Mouse (Mus musculus) 3T3-L1 (cell line): ENCODE measurements at regions not wholly inside any gene's neighbourhood (a gene's known extent, or its start where the extent isn't known, plus 50 kb on each side); places are given as distances from the start of the nearest gene placed in this dataset.
"Not testable (repeated sequence)": the region's sequence is repeated elsewhere in the genome, so short reads cannot be mapped to it uniquely, and the experiment has no call there.

Experiments used
- DNase-seq: peaks from one replicate; pipeline ENCODE4 v3.0.0-alpha.2; 2015; ENCODE audit warnings: low read depth, low spot score

GRCm38 (mm10) chr12:65325347-65325746 lies 100.0 kb downstream of the Wdr20rt start:
- DNase-seq = no peak

- no peak for DNase-seq
Measured at GRCm38 (mm10) chr12:65328532-65328931, 103.2 kb downstream of the Wdr20rt start.

DNA sequence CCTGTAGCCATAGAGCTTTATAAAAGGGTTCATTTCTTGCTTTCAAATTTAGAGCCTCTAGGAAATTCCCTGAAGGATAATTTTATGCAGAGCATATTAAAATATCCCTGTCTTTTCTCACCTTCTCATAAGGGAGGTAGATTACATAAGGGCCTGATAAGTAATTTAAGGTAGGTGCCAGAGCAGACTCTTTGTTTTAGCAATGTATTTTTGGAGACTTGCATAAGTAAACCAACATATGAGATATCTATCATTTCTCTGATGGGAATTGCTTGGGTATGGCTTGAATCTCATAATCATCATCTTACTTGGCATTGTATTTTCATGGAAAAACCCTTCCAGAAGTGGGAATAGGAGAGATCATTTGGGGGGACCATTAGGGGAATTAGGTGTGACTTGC lies 104.4 kb downstream of the Wdr20rt start:
- no peak for DNase-seq

- no peak for DNase-seq
Measured at GRCm38 (mm10) chr12:65340009-65340408, 114.7 kb downstream of the Wdr20rt start.

DNA sequence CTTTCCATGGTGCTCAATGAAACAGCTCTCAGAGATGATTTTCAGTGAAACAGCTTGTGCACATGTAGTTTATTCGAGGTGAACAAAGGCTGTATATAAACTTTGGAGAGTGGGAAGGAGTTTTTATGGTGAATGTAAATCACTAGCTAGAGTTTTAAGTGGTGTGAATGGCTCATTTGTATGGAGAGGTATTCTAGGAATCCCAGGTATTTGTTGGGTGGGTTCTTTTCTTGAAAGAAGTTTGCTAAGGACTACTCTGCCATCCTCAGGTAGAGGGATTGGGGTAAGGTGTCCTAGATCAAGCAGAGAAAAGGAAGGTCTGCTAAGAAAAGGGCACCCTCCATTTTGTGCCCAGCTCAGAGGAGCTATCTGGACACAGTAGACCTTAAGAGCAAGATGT lies 121.9 kb downstream of the Wdr20rt start:
- no peak for DNase-seq

DNA sequence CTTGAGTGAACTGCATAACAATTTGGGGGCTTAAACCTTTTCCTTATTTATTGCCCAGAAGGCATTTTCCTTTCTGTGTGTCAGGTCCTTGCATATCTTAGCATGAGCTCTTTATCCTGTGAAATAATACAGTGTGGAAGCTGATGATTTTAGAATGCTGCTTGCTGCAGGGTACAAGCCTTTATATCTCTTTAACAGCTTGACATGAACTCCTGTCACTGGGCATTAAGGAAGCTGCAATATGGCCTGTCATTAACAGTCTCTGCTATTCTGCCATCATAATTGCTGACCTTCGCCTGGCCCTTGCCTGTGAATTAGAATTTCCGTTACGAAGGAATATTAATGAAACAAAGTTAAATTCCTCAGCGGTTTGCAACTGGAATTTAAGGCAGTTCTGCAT lies 124.2 kb downstream of the Wdr20rt start:
- DNase-seq = no peak

GRCm38 (mm10) chr12:65364179-65364578 lies 138.9 kb downstream of the Wdr20rt start:
- DNase-seq = no peak

- DNase-seq = no peak
Measured at GRCm38 (mm10) chr12:65367334-65367733, 142.0 kb downstream of the Wdr20rt start.

GRCm38 (mm10) chr12:65367866-65368419 lies 142.6 kb downstream of the Wdr20rt start:
- no peak for DNase-seq

- DNase-seq = no peak
Measured at GRCm38 (mm10) chr12:65371650-65372049, 146.3 kb downstream of the Wdr20rt start.

GRCm38 (mm10) chr12:65379321-65379720 lies 154.0 kb downstream of the Wdr20rt start:
- no peak for DNase-seq

DNA sequence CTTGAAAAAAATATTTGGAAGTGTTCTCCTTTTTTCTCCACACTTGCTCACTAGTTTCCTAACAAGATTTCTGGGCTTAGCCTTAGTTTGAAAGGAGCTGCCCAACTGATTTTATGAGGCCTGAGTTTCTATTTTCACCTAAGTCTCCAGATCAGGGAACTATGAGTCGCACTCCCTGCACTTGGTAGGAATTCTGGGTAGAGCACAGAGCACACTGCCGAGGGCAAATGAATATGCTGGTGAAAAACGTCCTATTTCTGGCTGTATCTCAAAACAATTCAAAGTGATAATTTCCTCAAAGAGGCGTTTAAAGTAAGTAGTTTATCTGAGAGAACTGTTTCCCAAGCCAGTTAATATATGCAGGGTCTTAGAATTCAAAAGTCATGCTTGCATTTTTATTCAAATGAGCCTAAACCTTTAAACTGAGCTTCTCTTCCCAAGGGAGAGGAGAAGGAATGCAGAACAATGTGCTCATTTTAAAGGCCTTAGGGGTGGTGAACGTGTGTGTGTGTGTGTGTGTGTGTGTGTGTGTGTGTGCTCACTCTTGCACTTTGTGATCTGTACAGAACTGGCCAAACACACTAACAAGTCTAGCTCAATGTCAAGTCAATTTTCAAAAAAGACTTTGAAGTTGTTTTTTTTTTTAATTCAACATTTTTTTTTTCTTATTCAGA lies 156.9 kb downstream of the Wdr20rt start:
- DNase-seq = no peak

- not testable (repeated sequence) for DNase-seq
Measured at GRCm38 (mm10) chr12:65382796-65383195, 157.5 kb downstream of the Wdr20rt start.

DNA sequence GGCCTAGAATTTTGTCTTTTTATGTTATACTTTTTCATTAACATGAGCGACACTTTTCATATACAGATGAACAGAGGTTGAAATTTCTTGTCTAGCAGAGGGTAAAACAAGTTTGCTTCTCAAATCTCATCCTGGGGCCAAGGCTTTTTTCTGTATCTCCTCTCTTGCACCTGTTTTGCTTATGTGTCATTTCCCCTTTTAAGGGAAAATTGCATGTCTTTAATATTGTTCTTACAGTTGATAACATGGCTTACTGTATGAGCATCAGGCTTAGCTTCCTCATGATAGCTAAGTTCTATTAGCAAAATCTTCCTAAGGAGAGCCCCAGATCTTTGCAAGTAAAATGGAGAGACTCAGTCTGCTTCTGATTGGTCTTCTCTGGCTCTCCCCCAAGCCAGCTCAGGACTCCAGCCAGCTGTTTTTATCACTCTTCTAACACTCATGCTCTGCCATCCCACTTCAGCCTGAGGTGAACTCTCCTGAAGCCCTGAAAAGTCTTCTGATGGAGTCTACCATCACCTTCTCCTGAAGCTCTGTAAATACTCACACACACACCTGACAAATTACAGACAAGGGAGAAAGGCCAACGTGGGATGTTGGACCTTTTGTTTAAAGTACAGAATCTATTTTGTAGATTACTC lies 160.8 kb downstream of the Wdr20rt start:
- no peak for DNase-seq

GRCm38 (mm10) chr12:65387042-65387441 lies 161.7 kb downstream of the Wdr20rt start:
- no peak for DNase-seq

DNA sequence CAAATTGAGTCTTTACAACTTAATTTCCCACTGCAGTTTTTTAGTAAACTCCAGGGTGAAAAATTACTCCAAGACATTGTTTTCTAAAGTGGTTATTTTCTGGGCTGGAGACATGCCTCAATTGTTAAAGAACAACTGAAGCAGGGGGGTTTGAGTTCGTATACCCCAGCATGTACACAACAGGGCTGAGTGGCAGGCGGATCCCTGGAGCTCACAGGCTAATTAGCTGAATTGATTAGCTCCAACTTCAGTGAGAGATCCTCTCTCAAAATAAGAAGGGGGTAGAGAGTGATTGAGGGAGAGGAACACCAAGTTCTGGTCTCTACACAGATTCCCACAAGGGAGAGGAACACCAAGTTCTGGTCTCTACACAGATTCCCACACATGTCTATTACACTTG lies 164.2 kb downstream of the Wdr20rt start:
- DNase-seq = no peak

- no peak for DNase-seq
Measured at GRCm38 (mm10) chr12:65390330-65390729, 165.0 kb downstream of the Wdr20rt start.

- DNase-seq = peak; percentile 3
Measured at GRCm38 (mm10) chr12:65401728-65402419, 176.6 kb downstream of the Wdr20rt start.

DNA sequence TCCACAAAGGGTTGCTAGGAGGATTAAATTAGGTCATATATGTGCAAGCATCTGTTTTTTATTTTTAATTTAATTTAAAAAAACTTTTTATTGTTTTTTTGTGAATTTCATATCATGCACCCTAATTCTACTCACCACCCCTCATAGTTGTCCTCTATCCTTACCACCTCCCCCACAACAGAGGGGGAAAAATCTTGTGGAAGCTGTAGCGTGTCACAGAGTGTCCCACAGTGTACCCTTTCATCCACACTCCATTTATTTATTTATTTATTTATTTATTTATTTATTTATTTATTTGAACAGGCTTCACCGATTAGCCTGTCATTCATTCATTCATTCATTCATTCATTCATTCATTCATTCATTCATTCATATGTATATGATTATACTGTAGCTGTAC lies 177.8 kb downstream of the Wdr20rt start:
- no peak for DNase-seq

DNA sequence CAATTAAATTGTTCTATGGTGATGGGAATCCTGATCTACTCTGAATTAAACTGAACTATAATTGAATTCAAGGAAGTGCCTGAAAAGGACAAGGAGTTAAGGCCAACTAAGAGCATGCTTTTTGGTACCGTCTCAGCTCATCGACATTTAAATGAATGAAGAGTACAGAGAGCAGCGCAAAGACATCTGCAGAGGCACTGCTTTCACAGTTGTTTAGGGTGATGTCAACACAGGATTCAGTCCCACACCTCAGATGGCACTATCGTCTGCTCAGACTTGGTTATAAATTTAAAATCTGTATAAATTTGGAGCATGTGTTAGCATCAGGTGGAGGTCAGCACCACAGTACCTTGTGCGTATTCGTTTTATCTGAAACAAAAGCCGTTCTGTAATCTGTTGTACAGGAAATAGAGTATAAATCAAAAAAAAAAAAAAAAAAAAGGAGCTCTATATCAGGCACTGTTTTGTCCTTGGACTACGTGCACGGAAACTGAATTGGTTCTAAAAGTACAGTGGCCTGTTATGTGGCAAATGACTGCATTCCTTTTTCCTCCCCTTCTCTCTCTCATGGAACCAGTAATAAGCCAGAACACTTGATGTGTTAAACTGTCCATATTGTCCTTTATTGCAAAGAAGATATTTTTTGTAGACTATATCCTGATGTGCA lies 187.8 kb downstream of the Wdr20rt start:
- DNase-seq = no peak

DNA sequence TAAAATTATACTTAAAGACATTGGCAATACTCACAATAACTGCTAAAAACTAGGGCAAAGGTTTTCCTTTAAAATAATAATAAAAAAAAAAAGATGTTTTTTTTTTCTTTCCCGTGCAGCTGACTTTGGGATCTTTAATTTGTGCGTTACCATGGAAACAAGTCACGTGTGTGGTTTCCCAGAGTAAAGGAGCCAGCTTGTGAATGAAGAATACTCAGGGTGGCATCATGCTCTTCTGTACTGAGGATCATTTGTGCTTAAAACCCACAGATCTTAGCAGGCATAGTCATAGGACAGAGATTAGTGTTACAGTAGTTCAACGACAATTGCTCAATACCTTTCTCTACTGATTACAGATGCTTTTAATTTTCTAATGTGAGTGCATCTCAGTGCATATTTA lies 189.1 kb downstream of the Wdr20rt start:
- no peak for DNase-seq

DNA sequence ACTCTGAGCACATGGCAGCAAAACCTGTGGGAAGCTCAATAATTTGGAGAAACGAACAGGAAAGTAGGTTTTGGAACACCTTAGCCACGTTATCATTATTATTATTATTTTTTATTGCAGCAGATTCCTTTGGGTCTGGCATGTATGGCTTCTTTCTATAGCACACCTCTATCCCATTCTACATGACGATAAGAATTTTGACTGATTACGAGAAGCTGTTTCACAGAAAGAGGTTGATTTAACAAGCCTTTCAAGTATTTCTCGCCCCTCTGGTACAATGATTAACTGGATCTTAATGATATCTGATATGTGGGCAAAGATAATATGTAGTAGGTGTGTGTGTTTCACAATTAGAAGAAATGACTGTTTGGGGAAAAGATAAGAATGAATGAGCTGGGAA lies 191.6 kb downstream of the Wdr20rt start:
- no peak for DNase-seq
